Mouse (Mus musculus) neural tube, embryonic 11.5 days (tissue): ENCODE data around the gene Slc7a3. TPM values are rescaled to one million over a fixed set of nuclear protein-coding genes. Genes with fewer than 3 reads are reported as not detected.
"Not testable (repeated sequence)": the region's sequence is repeated elsewhere in the genome, so short reads cannot be mapped to it uniquely, and the experiment has no call there.

ENCODE experiments used
- ATAC-seq: fragments of 200-750 bp; cut with Nextera tagmentation; 2 replicates; pipeline ENCODE4 v1.8.0; 2017; ENCODE audit warnings: moderate number of reproducible peaks, mild to moderate bottlenecking, moderate TSS enrichment, moderate library complexity; ENCODE audit not compliant: insufficient read depth, low FRiP score, low TSS enrichment
- DNase-seq: peaks from one replicate; pipeline ENCODE4 v3.0.0-alpha.2; 2015; ENCODE audit warnings: low spot score
- H3K27ac ChIP-seq: fragments of 300-500 bp; sonication (generic); 2 replicates; pipeline ENCODE4 v1.5.1; 2014; ENCODE audit warnings: low read depth, mild to moderate bottlenecking, low read length
- H3K27me3 ChIP-seq: fragments of 300-500 bp; sonication (generic); 2 replicates; pipeline ENCODE4 v1.6.1; 2014; ENCODE audit warnings: mild to moderate bottlenecking, low read length, mixed read lengths; ENCODE audit not compliant: control insufficient read depth, insufficient read depth
- H3K36me3 ChIP-seq: fragments of 300-500 bp; sonication (generic); 2 replicates; pipeline ENCODE4 v1.6.1; 2014; ENCODE audit warnings: mild to moderate bottlenecking, low read length, moderate library complexity, mixed read lengths; ENCODE audit not compliant: control insufficient read depth, insufficient read depth
- H3K4me1 ChIP-seq: fragments of 300-500 bp; sonication (generic); 2 replicates; pipeline ENCODE4 v1.6.1; 2014; ENCODE audit warnings: low read length, mixed read lengths; ENCODE audit not compliant: control insufficient read depth, insufficient read depth
- H3K4me2 ChIP-seq: fragments of 300-500 bp; sonication (generic); 2 replicates; pipeline ENCODE4 v1.6.1; 2014; ENCODE audit warnings: low read depth, mild to moderate bottlenecking, moderate library complexity
- H3K4me3 ChIP-seq: fragments of 300-500 bp; sonication (generic); 2 replicates; pipeline ENCODE4 v1.5.1; 2014; ENCODE audit warnings: low read depth, low read length
- H3K9ac ChIP-seq: fragments of 300-500 bp; sonication (generic); 2 replicates; pipeline ENCODE4 v1.6.1; 2014; ENCODE audit warnings: mild to moderate bottlenecking, low read length
- H3K9me3 ChIP-seq: fragments of 300-500 bp; sonication (generic); 2 replicates; pipeline ENCODE4 v1.6.1; 2016; ENCODE audit warnings: low read length; ENCODE audit not compliant: control insufficient read depth
- WGBS: fragments of 180-500 bp; shearing (Covaris S2); extraction: QIAGEN DNeasy Blood & Tissue Kit; methylation state at CpG from one replicate; pipeline ENCODE4 v1.1.7; 2014; 5-methylcytosine and 5-hydroxymethylcytosine counted together
- polyA plus RNA-seq: library from polyadenylated mRNA; unstranded; fragments of >200 nt; fragmentation: Nextera tagmentation; extraction: Ambion mirVana; gene quantifications from 2 replicates; pipeline ENCODE4 v1.2.1, GENCODE M21; 2014

Slc7a3 gene
- polyA plus RNA-seq = 0.45 and 0.50 TPM in 2 replicates

- ATAC-seq = no peak
- Histone ChIP-seq H3K36me3 (no peaks in the 10 kb centered on the region), H3K27ac (no peak within 1 kb of the TSS), H3K4me1 (no peaks in the 10 kb centered on the region), H3K4me3 (peak within 1 kb of the TSS; percentile 22), H3K9me3 (no peaks in the 10 kb centered on the region), H3K9ac (no peak within 1 kb of the TSS), H3K4me2 (peak within 1 kb of the TSS; percentile 52), H3K27me3 (no peaks in the 10 kb centered on the region)
- no peak for DNase-seq
- WGBS = 32% methylated on average over 11 of the region's 11 CpGs
Observed at GRCm38 (mm10) chrX:101085920-101086319, at the start of gene Slc7a3. Gene Slc7a3, minus strand, starts transcription at chrX:101086020.

- 40% methylated on average over 12 of the region's 12 CpGs for WGBS
- Histone ChIP-seq H3K4me1 (no peaks in the 10 kb centered on the region), H3K27ac (no peak overlapping the region), H3K9ac (no peak overlapping the region), H3K4me3 (no peak overlapping the region), H3K9me3 (no peaks in the 10 kb centered on the region), H3K36me3 (no peaks in the 10 kb centered on the region), H3K27me3 (no peaks in the 10 kb centered on the region), H3K4me2 (no peak overlapping the region)
- DNase-seq = peak; percentile 25
- ATAC-seq = no peak
Observed at GRCm38 (mm10) chrX:101131992-101132791, 46.4 kb upstream of the Slc7a3 start.

- no peak for ATAC-seq
- 22% methylated on average over 7 of the region's 7 CpGs for WGBS
- no peak overlapping the region for H3K9ac ChIP-seq
- peak; percentile 65 for DNase-seq
- no peak overlapping the region for H3K27ac ChIP-seq
- no peaks in the 10 kb centered on the region for H3K27me3 ChIP-seq
- no peaks in the 10 kb centered on the region for H3K4me1 ChIP-seq
- no peak overlapping the region for H3K4me2 ChIP-seq
- no peaks in the 10 kb centered on the region for H3K36me3 ChIP-seq
- no peak overlapping the region for H3K4me3 ChIP-seq
- H3K9me3 ChIP-seq = no peaks in the 10 kb centered on the region
Observed at GRCm38 (mm10) chrX:101131001-101131400, 45.2 kb upstream of the Slc7a3 start.

- WGBS = 81% methylated on average over 2 of the region's 2 CpGs
Observed at GRCm38 (mm10) chrX:101128559-101128958, 42.7 kb upstream of the Slc7a3 start.

GRCm38 (mm10) chrX:101126977-101127376, 41.2 kb upstream of the Slc7a3 start:
- H3K27me3 ChIP-seq = no peaks in the 10 kb centered on the region
- no peaks in the 10 kb centered on the region for H3K4me1 ChIP-seq
- no peak overlapping the region for H3K4me2 ChIP-seq
- DNase-seq (no peak), ATAC-seq (no peak)
- H3K9me3 ChIP-seq = no peaks in the 10 kb centered on the region
- H3K27ac ChIP-seq = no peak overlapping the region
- no peak overlapping the region for H3K9ac ChIP-seq
- no peaks in the 10 kb centered on the region for H3K36me3 ChIP-seq
- no peak overlapping the region for H3K4me3 ChIP-seq
- 82% methylated on average over 2 of the region's 2 CpGs for WGBS

More at GRCm38 (mm10) chrX:101128559-101128958, 42.7 kb upstream of the Slc7a3 start:
- Histone ChIP-seq H3K27me3 (no peaks in the 10 kb centered on the region), H3K4me1 (no peaks in the 10 kb centered on the region), H3K9ac (no peak overlapping the region), H3K4me2 (no peak overlapping the region), H3K36me3 (no peaks in the 10 kb centered on the region), H3K4me3 (no peak overlapping the region), H3K9me3 (no peaks in the 10 kb centered on the region), H3K27ac (no peak overlapping the region)
- DNase-seq = no peak
- ATAC-seq = no peak

GRCm38 (mm10) chrX:101126474-101126955, 40.7 kb upstream of the Slc7a3 start:
- 78% methylated on average over 7 of the region's 7 CpGs for WGBS
- H3K36me3 ChIP-seq = no peaks in the 10 kb centered on the region
- no peak for ATAC-seq

GRCm38 (mm10) chrX:101120546-101120945, 34.7 kb upstream of the Slc7a3 start:
- no peak overlapping the region for H3K9ac ChIP-seq
- H3K9me3 ChIP-seq = no peaks in the 10 kb centered on the region
- H3K4me3 ChIP-seq = no peak overlapping the region
- no peak overlapping the region for H3K27ac ChIP-seq
- H3K27me3 ChIP-seq = no peaks in the 10 kb centered on the region
- DNase-seq (no peak), ATAC-seq (no peak)
- H3K36me3 ChIP-seq = no peaks in the 10 kb centered on the region
- 79% methylated on average over 1 of the region's 1 CpGs for WGBS
- no peaks in the 10 kb centered on the region for H3K4me1 ChIP-seq
- H3K4me2 ChIP-seq = no peak overlapping the region

More at GRCm38 (mm10) chrX:101126474-101126955, 40.7 kb upstream of the Slc7a3 start:
- Histone ChIP-seq H3K9me3 (no peaks in the 10 kb centered on the region), H3K4me3 (no peak overlapping the region), H3K4me2 (no peak overlapping the region), H3K27ac (no peak overlapping the region), H3K9ac (no peak overlapping the region), H3K27me3 (no peaks in the 10 kb centered on the region), H3K4me1 (no peaks in the 10 kb centered on the region)
- no peak for DNase-seq

GRCm38 (mm10) chrX:101085211-101085610, 609 bp downstream of the Slc7a3 start:
- H3K36me3 ChIP-seq, ATAC-seq, H3K9ac ChIP-seq, H3K4me1 ChIP-seq, H3K27ac ChIP-seq, H3K9me3 ChIP-seq, H3K27me3 ChIP-seq, DNase-seq: not testable (repeated sequence)
- Histone ChIP-seq H3K4me3 (peak overlapping the region; percentile 22), H3K4me2 (peak overlapping the region; percentile 52)
- WGBS = 33% methylated on average over 7 of the region's 9 CpGs

GRCm38 (mm10) chrX:101084192-101084591, 1.6 kb downstream of the Slc7a3 start:
- H3K4me1 ChIP-seq = no peaks in the 10 kb centered on the region
- DNase-seq (no peak), ATAC-seq (no peak)
- H3K27me3 ChIP-seq = no peaks in the 10 kb centered on the region
- H3K36me3 ChIP-seq = no peaks in the 10 kb centered on the region
- H3K4me2 ChIP-seq = no peak overlapping the region
- no peak overlapping the region for H3K27ac ChIP-seq
- no peak overlapping the region for H3K4me3 ChIP-seq
- no peak overlapping the region for H3K9ac ChIP-seq
- 50% methylated on average over 2 of the region's 2 CpGs for WGBS
- H3K9me3 ChIP-seq = no peaks in the 10 kb centered on the region
